Mouse (Mus musculus) thymus, adult 2 months (tissue): ENCODE data around the gene Scgb1b27.
"Not testable (repeated sequence)": the region's sequence is repeated elsewhere in the genome, so short reads cannot be mapped to it uniquely, and the experiment has no call there.

Experiments used
- CTCF ChIP-seq: fragments of 200-500 bp; IDR thresholded peaks from 2 replicates; pipeline ENCODE4 v1.5.1; 2012; ENCODE audit warnings: mild to moderate bottlenecking, control low read depth, low read length, moderate library complexity, borderline replicate concordance; ENCODE audit not compliant: control insufficient read depth, poor library complexity, insufficient read depth; ENCODE audit errors: extremely low read depth
- POLR2A ChIP-seq: fragments of 200-500 bp; IDR thresholded peaks from 2 replicates; pipeline ENCODE4 v1.6.1; 2012; ENCODE audit warnings: mild to moderate bottlenecking, low read length, control low read depth, moderate library complexity; ENCODE audit not compliant: control insufficient read depth, poor library complexity, insufficient read depth; ENCODE audit errors: extremely low read depth

DNA sequence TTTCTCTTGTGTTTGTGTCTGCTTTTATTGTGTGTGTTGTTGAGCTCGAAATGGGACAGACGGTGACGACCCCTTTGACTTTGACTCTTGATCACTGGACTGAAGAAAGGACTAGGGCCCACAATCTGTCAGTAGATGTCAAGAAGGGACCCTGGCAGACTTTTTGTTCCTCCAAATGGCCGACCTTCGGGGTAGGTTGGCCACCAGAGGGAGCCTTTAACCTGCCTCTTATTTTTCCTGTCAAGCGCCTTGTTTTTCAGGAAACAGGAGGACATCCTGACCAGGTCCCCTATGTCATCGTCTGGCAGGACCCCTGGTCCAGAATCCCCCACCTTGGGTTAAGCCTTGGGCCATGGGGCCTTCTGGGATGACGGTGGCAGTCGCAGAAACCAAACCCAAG lies 5.9 kb downstream of the Scgb1b27 start:
- TF ChIP-seq CTCF, POLR2A: not testable (repeated sequence)
